Mouse (Mus musculus): ENCODE results near the gene Egf.

- TF ChIP-seq CTCF (IDR thresholded peaks at IDR 0.05; ENCODE audit: borderline replicate concordance, control insufficient read depth, extremely low read depth, insufficient read depth, low read length, poor library complexity) (no peak), POLR2A (IDR thresholded peaks at IDR 0.05; ENCODE audit: control insufficient read depth, extremely low read depth, insufficient read depth, low read length, poor library complexity) (no peak)
These were observed 97.9 kb downstream of the Egf start for GRCm38 (mm10) chr3:129657222-129657621.
